Mouse (Mus musculus) left cerebral cortex, adult 9 months (tissue): Measurements from ENCODE around the gene Per3.

Experiments
- DNase-seq, 2 experiments: peaks; one replicate each; pipeline ENCODE4 v3.0.0; 2022; ENCODE audit warnings: low spot score in 2 of 2

Gene Per3

DNA sequence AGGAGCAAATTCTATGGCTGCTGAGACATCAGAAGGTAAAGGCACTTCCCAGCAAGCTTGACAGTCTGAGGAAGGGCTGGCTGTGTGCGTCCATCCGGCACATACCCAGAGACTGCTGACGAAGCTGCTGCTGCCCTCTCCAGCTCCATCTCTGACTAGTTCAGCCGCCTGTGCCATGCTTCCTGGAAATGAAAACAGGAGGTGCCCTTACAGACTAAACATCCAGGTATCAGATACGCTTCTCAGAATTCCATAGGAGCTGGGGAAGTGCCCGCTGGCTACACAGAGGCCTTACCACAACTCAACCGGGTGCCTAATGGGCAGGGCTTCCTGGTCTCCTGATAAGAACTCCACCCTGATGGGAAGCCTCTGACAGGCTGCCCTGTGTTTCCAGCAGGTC lies 85.9 kb downstream of the Per3 start:
- DNase-seq: no peak

DNA sequence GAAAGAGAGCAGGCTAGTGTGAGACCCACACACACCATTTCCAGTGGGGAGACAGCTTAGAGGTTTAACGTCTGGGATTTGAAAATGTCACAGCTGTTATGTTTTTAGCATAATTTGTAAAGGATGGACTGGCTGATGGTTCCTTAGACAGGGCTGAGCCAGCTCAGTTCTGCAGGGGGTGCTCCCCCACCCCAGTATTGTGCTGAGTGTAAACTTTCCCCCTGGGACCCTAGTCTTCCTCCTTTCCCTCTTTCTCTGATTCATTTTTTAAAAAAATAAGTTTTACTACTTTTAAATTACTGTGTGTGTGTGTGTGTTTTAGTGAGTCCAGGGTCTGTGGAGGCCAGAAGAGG lies 87.4 kb downstream of the Per3 start:
- no peak for DNase-seq

DNA sequence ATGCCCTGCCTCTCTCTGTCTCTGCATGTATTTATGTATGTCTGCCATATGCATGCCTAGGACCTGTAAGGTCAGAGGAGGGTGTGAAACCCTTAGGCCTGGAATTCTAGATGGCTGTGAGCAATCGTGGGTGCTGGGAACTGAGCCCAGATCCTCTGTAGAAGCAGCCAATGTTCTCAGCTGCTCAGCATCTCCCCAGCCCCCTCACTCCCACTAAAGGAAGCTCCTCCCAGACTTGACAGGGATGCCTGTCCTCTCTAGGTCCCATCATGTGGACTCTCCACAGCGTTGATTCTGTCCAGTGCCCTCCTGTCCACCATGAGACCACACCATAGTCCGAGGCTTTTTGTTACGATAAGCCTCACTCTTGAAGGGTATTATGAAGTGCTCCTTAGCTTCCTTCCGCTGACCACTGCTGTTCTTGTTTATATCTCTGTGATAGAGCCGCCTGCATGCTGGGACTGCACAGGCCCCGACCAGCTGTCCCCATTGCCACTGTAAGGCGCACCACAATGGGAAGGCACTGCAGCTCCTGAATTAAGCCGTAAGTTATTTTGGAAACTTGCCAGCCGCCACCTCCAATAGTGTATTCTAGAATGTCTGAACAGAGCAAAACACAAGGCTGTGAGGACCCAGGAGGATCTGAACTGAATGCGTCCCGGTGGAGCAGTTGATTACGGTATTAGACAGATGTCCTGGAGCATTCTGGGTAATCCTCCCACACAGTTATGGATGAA lies 87.9 kb downstream of the Per3 start:
- peak in 1 of 2 experiments; percentile 17 for DNase-seq
